Mouse (Mus musculus): ENCODE results near the gene Tnrc18.

Tnrc18 gene

DNA sequence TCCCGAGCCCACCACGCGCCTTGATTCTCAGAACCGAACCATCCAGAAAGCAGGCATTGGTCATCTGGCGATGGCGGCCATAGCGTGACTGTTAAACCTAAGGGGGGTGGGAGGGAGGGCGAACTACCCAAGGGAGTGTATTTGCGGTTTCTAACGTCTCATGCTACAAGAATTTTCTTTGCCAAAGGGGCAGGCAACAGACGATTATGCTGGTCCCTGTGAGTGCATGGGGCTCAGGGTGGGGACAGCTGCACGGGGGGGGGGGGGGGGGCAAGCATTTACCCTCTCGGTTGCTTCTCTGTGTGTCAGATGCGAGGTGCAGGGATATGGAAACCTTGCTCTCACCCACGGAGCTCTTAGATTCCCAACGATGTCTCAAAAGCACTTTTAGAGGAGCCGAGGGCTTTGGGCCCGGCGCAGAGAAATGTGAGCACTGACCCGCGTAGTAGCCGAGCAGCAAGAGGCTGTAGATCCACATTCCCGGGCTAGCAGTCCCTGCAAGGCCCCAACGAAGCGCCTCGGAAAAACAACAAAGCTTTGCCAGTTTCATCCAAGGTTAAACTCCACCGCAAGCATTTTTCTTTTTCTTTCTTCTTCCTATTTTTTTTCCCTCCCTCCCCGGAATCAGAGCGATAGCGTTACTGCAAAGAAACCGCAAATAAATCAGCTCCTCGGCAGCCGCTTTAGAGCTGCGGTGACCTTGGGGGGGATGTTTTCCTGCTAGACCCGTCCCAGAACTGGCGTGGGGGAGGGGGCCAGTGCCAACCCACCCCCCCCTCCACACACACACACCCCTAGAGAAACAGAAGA lies 5.0 kb upstream of the Tnrc18 start:
- DNase-seq (ENCODE audit: low read depth, low spot score), result no peak

DNA sequence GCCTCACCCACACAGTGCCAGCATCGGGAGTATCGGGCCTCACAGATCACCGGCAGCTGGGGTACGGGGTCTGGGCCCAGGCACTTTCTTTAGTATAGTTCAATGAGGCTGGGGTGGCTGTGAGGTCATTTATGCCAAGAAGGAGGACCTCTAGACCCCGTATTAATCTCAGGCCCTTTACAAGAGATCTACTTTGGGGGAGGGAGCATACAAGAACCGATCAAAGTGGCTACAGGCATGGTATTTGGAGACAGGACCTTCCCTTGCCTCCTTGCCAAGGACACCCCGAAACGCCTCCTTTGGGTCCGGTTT lies 4.5 kb upstream of the Tnrc18 start:
- no peak for DNase-seq (ENCODE audit: low read depth, low spot score)

- no peak for DNase-seq (ENCODE audit: low read depth, low spot score)
Measured at GRCm38 (mm10) chr5:142821266-142821973, 4.0 kb upstream of the Tnrc18 start.

DNA sequence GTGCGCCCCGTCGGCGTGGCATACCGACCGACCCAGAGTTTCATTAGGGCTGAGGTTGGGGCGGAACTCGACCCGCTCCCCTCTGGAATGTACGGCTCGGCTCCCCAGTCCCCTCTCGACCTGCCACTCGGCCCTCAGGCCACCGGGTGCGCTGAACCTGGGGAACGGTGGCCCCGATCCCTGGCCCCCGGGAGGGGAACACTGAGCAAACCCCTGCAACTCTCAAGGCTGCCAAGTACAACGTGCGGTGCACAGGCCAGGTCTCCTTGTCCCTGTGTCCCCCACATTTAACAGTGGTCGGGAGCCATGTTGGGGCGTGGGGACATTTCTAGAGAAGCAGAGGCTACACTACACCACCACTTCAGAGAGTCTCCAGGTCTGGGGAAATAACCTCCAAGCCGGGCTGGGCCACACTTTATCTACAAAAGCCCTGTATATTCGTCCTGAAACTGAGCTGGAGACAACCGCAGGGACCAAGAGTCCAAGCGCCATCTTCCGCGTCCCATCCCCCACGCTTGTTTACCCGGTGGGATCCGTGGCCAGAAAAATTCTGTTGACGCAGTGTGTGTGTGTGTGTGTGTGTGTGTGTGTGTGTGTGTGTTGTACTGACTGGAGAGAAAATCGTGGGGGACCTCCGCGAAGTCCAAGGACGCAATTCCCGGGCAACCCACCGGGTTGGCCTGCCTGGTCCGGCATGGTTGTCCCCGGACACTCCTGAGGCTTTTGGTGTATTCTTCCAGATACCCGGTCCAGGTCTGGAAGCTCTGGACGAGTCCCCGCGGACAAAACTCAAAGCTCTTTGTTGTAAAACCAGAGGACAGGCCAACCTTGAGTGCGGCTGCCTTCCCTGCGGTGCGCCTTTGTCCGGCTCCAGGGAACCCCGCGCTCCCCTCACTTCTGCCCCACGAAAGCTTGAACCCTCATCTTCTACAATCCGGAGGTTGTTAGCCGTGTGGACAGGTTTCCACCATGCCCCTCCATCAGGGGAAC lies 3.1 kb upstream of the Tnrc18 start:
- no peak for DNase-seq (ENCODE audit: low read depth, low spot score)

DNA sequence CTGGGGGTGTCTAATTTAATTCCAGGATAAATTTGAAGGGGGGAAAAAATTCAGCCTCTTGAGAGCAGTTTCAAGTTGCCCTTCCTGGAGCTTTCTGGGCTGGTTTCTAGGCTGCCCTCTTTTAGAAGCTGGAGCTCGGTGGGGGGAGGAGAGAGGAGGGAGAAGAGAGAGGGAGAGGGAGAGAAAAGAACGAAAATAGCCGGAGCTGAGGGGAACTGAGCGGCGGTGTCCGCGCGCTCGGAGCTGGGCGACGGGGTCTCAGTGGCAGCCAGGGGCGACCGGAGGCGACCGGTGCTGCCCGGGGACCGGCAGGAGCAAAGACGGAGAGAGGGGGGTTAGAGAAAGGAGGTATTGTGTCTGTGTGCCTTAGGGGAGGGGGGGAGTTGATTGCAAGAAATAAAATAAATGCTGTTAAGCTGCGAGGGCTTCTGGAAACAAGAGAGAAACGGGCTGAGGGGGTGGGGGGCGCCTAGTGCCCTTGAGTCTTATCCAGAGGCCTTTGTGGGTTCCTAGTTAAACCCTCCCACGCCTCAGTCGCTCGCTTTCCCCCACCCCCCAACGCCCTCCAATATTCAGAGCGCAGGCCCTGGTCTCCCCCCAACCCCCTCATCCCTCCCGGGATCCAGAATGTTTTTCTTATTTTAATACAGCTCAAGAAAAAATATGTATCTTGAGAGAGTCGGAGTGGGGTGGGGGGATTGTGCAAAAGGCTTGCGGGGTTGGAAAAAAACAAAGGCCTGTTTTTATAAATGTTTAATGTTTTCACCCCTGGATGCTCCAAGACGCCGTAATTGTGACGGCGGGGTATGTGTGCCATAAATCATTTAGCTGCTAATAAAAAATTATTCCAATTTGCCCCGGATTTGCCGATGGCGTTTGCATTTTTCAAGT lies 2.2 kb upstream of the Tnrc18 start:
- peak; percentile 93 for DNase-seq (ENCODE audit: low read depth, low spot score)

GRCm38 (mm10) chr5:142818435-142819360 lies 1.2 kb upstream of the Tnrc18 start:
- DNase-seq (ENCODE audit: low read depth, low spot score), result no peak

DNA sequence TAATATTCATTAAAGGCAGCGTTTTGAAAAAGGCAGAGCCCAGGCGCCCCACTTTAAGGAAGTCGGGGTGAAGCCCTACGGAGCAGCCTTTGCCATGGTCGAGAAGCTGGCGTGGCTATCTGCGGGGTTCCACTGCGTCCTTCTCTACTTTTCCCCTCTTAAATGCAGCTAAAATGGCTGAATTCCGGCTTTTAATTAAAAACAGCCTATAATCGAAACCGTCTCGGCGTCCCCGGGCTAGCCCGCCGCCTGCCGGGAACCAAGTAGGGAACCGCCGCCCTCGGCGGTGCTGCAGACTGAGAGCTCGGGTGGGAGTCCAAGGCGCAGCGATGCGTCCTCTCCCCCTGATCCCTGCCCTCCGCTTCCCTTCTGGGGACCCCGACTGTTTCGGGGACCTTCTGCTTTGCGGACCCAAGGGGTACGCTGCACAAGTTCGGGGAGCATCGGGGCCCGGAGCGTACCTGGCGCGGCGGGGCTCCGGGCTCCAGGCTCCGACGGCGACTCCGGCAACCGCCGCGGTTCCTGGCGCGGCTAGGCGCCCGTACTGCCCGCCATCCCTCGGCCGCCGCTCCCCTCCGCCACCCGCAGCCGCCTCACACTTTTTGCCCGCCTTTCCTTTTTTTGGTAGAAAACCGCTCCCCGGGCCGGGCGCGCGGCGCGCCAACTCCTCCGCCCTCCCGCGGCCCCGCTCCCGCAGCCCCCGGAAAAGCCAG lies 495 bp downstream of the Tnrc18 start:
- no peak for DNase-seq (ENCODE audit: low read depth, low spot score)

DNA sequence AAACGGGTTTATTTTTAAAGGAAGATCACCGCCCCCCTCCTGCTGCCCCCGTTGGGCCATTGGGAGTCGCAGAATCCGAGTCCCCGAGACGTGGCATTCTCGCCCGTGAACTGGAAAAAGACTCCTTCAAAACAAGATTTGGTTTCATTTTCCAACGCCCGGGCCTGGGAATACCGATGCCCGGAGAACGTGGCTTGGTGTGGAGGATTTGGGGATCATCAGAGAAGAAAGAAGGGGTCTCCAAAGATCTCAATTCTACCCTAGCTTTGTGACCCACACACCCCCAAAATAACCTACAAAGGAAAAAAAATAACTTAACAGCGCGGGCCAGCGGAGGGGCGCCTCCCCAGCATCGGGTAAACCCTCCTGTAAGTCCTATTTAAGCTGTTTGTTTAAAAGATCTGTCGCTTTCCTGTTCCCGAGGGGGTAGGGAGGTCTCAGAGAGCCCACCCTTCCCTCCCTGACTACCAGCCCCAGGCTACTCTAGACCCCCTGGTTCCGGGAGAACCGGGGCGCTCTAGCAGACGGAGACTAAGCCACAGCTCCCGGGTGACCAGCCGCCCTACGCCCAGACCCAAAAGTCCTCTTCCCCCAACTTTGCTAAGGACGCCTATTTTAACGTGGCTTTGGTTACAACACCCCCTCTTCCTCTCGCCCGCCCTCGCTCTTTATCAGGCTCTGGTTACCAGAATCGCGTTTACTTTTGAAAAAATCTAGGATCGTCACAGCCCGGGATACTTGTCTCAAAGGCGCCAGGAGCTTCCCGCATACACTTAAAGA lies 1.2 kb downstream of the Tnrc18 start:
- no peak for DNase-seq (ENCODE audit: low read depth, low spot score)

DNA sequence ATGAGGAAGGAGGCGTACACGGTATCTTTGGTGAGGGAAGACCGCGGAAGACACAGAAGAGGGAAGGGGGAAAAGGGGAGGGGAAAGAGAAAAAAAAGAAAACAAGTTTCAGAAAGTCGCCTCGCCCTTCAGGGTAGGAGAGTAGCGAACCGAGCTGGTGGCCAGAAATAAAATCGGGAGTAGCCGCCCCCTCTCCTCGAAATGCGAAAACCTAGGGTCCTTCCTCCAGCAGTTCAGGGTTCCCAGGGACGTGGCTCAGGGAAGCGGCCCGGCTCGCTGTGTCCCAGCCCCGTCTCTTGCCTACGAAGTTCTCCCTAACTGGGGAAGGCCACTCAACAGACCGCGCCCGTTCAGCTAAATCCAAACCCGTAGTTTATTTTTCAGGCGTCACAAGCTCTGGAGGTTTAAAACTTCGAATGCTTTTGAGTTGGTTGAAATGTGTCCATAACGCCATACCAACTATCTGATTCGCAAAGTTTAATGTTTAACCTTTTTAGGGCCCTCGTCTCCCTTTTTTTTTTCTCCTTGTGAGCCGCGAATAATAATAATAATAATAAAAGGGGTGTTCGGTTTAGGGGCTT lies 2.0 kb downstream of the Tnrc18 start:
- no peak for DNase-seq (ENCODE audit: low read depth, low spot score)

- no peak for DNase-seq (ENCODE audit: low read depth, low spot score)
Measured at GRCm38 (mm10) chr5:142814711-142815420, 2.6 kb downstream of the Tnrc18 start.

GRCm38 (mm10) chr5:142814161-142814651 lies 3.3 kb downstream of the Tnrc18 start:
- DNase-seq (ENCODE audit: low read depth, low spot score), result no peak

GRCm38 (mm10) chr5:142813722-142814111 lies 3.7 kb downstream of the Tnrc18 start:
- no peak for DNase-seq (ENCODE audit: low read depth, low spot score)

GRCm38 (mm10) chr5:142812976-142813721 lies 4.3 kb downstream of the Tnrc18 start:
- no peak for DNase-seq (ENCODE audit: low read depth, low spot score)

DNA sequence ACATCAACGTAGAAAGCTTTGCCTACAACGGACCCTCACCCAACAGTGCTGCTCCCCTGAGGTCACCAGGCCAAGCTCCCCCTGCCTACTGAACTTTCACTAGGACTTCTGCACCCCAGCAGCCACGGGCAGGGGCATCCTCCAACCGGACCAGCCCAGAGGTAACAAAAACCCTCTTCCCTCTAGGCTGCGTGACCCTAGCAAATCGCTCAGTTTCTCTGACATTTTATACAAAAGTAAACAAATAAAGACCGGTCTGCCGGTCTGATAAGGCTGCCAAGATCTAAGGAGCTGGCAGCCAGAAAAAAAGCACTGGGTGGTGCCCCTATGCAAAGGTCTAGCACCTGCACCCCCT lies 4.9 kb downstream of the Tnrc18 start:
- no peak for DNase-seq (ENCODE audit: low read depth, low spot score)

DNA sequence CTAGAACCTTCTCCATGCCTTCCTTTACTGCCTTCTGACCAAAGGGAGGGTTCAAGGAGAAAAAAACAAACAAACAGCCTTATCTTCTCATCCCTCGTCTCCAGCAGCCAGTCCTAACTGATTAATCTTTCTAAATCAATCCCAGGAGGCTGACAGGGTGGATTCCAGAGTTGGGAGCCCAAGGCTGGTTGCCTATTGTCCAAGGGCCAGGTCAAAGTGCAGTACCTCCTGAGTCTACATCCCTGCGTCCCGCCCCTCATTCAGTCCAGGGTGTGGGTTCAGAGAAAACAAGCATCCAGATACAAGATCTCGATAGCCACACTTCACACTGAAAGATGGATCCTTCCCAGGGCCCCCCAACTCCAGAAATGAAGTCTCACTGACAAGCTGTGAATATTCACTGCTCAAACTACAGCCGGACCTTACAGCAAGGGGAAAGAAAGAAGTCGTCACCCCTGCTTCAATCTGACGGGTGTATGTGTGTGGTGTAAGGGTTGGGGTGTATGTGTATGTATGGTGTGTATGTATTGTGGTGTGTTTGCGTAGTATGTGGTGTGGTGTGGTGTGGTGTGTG lies 5.5 kb downstream of the Tnrc18 start:
- DNase-seq (ENCODE audit: low read depth, low spot score), result no peak
